Mouse (Mus musculus) c-Kit-positive CD71-positive TER-119-positive erythroid progenitor cells, embryonic 14.5 days (primary cell): Measurements from ENCODE around the gene Krt18.
"Not testable (repeated sequence)": the region's sequence is repeated elsewhere in the genome, so short reads cannot be mapped to it uniquely, and the experiment has no call there.

Source experiments
- DNase-seq: peaks from one replicate; pipeline ENCODE4 v3.0.0-alpha.2; 2013; ENCODE audit warnings: low spot score

Krt18 gene

GRCm38 (mm10) chr15:102070476-102071467 is 42.8 kb downstream of the Krt18 start:
- DNase-seq = no peak

GRCm38 (mm10) chr15:102072963-102073558 is 45.1 kb downstream of the Krt18 start:
- DNase-seq = no peak

GRCm38 (mm10) chr15:102073559-102074069 is 45.6 kb downstream of the Krt18 start, which contains the start of gene Eif4b:
TSS of gene Eif4b (plus strand) at chr15:102073773.
- peak; percentile 99 for DNase-seq

GRCm38 (mm10) chr15:102074070-102074731 is 46.2 kb downstream of the Krt18 start:
- peak; percentile 44 for DNase-seq

GRCm38 (mm10) chr15:102074876-102075585 is 47.1 kb downstream of the Krt18 start:
- DNase-seq = no peak

- no peak for DNase-seq
Measured at GRCm38 (mm10) chr15:102077111-102077677, 49.2 kb downstream of the Krt18 start.

- no peak for DNase-seq
Measured at GRCm38 (mm10) chr15:102079221-102079620, 51.2 kb downstream of the Krt18 start.

- DNase-seq = not testable (repeated sequence)
Measured at GRCm38 (mm10) chr15:102079924-102080323, 51.9 kb downstream of the Krt18 start.

GRCm38 (mm10) chr15:102080429-102080828 is 52.4 kb downstream of the Krt18 start:
- no peak for DNase-seq
